Mouse (Mus musculus) ES-E14 (cell line): ENCODE measurements at regions not wholly inside any gene's neighbourhood (a gene's known extent, or its start where the extent isn't known, plus 50 kb on each side); places are given as distances from the start of the nearest gene placed in this dataset.

ENCODE experiments used
- CHD2 ChIP-seq: IDR thresholded peaks from 2 replicates; pipeline ENCODE4 v1.6.1; 2014; ENCODE audit warnings: mild to moderate bottlenecking, low read depth, low read length, inconsistent platforms
- HCFC1 ChIP-seq: IDR thresholded peaks from 2 replicates; pipeline ENCODE4 v1.6.1; 2012; ENCODE audit warnings: low read length, inconsistent platforms, borderline replicate concordance; ENCODE audit not compliant: insufficient read depth

GRCm38 (mm10) chr6:51677162-51677996, 153.7 kb downstream of the Snx10 start:
- no peak for TF ChIP-seq HCFC1
- TF ChIP-seq CHD2: no peak
